Mouse (Mus musculus): ENCODE results near the gene Fndc8. TPM values are rescaled to one million over a fixed set of nuclear protein-coding genes. Genes with fewer than 3 reads are reported as not detected.

Fndc8 gene
- total RNA-seq, 2 experiments from 2014 or later, result not detected

Other genes with a start within 250 kb of the Fndc8 start
- under 1 TPM in 1 of 2 experiments, not detected in 1; 0.33 TPM for gene Cct6b, start 127.8 kb upstream of the Fndc8 start, total RNA-seq (2021)
- gene Zfp830, start 127.8 kb upstream of the Fndc8 start, total RNA-seq (2021), result 10 to 100 TPM; 15.3 to 16.5 TPM
- 10 to 100 TPM; 20.6 to 21.9 TPM for gene Lig3, start 111.0 kb upstream of the Fndc8 start, total RNA-seq (2021)
- 1 to 10 TPM; 5.0 to 6.5 TPM for gene Rffl, start 20.9 kb upstream of the Fndc8 start, total RNA-seq (2021)
- 1 to 10 TPM; 8.0 to 8.3 TPM for gene Rad51d, start 1.5 kb upstream of the Fndc8 start, total RNA-seq (2021)
- 10 to 100 TPM; 12.6 to 12.7 TPM for gene Nle1, start 16.3 kb downstream of the Fndc8 start, total RNA-seq (2021)
- 100 to 1,000 TPM; 162 to 164 TPM for gene Unc45b, start 18.4 kb downstream of the Fndc8 start, total RNA-seq (2021)
- 10 to 100 TPM; 78.3 to 87.2 TPM for gene Slfn5, start 59.2 kb downstream of the Fndc8 start, total RNA-seq (2021)
- gene Slfn9, start 99.7 kb downstream of the Fndc8 start, total RNA-seq (2021), result 1 to 10 TPM; 1.2 to 2.3 TPM
- gene Slfn8, start 128.7 kb downstream of the Fndc8 start, total RNA-seq (2021), result under 1 TPM; 0.22 to 0.46 TPM
- gene Slfn2, start 173.0 kb downstream of the Fndc8 start, total RNA-seq (2021), result 1 to 10 TPM; 3.5 to 4.8 TPM
- gene Slfn1, start 224.7 kb downstream of the Fndc8 start, total RNA-seq (2021), result under 1 TPM in 1 of 2 experiments, not detected in 1; 0.41 TPM

All from heart, postnatal 14 days (tissue).